Mouse (Mus musculus): ENCODE data around the gene Vps53. TPM values are rescaled to one million over a fixed set of nuclear protein-coding genes. Genes with fewer than 3 reads are reported as not detected.
A peak's percentile ranks its signal among the peaks of the same experiment; 100 is the strongest.

Gene Vps53
- polyA plus RNA-seq, 1 experiment from 2014 or later: 52.8 TPM

GRCm38 (mm10) chr11:76201761-76202674 is 22.6 kb upstream of the Vps53 start:
- H3K9ac ChIP-seq (replicated peaks): peak overlapping the region; percentile 89
- peaks cover 16% of the 10 kb centered on the region for H3K36me3 ChIP-seq
- ATAC-seq (ENCODE audit: low FRiP score, low read depth): peak; percentile 99
- under 1% methylated on average over 84 of the region's 90 CpGs for WGBS
- H3K27ac ChIP-seq (replicated peaks): peak overlapping the region; percentile 81
- H3K9me3 ChIP-seq: no peaks in the 10 kb centered on the region
- H3K4me1 ChIP-seq: peaks cover 15% of the 10 kb centered on the region
- H3K4me2 ChIP-seq (replicated peaks): peak overlapping the region; percentile 74
- H3K4me3 ChIP-seq: peak overlapping the region; percentile 83
- peaks cover 4% of the 10 kb centered on the region; the same call in 1 of the 2 replicates for H3K27me3 ChIP-seq

GRCm38 (mm10) chr11:76196977-76197469 is 17.6 kb upstream of the Vps53 start:
- H3K27ac ChIP-seq (replicated peaks): no peak overlapping the region
- no peak overlapping the region for H3K9ac ChIP-seq (replicated peaks)
- H3K27me3 ChIP-seq: peaks cover 6% of the 10 kb centered on the region; the same call in 1 of the 2 replicates
- WGBS: 47% methylated on average over 8 of the region's 8 CpGs
- no peak overlapping the region for H3K4me2 ChIP-seq (replicated peaks)
- no peak for ATAC-seq (ENCODE audit: low FRiP score, low read depth)
- H3K4me1 ChIP-seq: peaks cover 6% of the 10 kb centered on the region; the same call in 1 of the 2 replicates
- no peaks in the 10 kb centered on the region for H3K36me3 ChIP-seq
- no peak overlapping the region for H3K4me3 ChIP-seq
- no peaks in the 10 kb centered on the region for H3K9me3 ChIP-seq

GRCm38 (mm10) chr11:76196275-76196976 is 17.0 kb upstream of the Vps53 start:
- H3K36me3 ChIP-seq: no peaks in the 10 kb centered on the region
- WGBS: 59% methylated on average over 8 of the region's 8 CpGs
- ATAC-seq (ENCODE audit: low FRiP score, low read depth): no peak
- H3K9me3 ChIP-seq: no peaks in the 10 kb centered on the region
- H3K4me1 ChIP-seq: peaks cover 4% of the 10 kb centered on the region; the same call in 1 of the 2 replicates
- H3K4me2 ChIP-seq (replicated peaks): no peak overlapping the region
- no peak overlapping the region for H3K4me3 ChIP-seq
- peaks cover 6% of the 10 kb centered on the region; the same call in 1 of the 2 replicates for H3K27me3 ChIP-seq
- no peak overlapping the region for H3K27ac ChIP-seq (replicated peaks)
- H3K9ac ChIP-seq (replicated peaks): no peak overlapping the region

DNA sequence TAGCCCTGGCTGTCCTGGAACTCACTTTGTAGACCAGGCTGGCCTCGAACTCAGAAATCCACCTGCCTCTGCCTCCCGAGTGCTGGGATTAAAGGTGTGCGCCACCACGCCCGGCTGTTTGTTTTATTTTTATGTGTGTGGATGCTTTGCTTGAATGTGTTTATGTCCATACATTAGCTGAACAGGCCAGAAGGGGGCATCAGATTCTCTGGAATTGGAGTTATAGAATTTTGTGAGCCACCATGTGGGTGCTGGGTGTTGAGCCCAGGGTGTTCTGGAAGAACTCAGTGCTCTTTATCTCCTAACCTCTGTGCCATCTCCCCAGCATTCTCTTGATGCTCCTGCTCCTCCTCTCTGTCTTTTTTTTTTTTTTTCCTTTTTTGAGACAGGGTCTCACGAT is 7.5 kb upstream of the Vps53 start:
- 78% methylated on average over 6 of the region's 6 CpGs for WGBS
- H3K4me1 ChIP-seq: no peaks in the 10 kb centered on the region
- no peak for ATAC-seq (ENCODE audit: low FRiP score, low read depth)

DNA sequence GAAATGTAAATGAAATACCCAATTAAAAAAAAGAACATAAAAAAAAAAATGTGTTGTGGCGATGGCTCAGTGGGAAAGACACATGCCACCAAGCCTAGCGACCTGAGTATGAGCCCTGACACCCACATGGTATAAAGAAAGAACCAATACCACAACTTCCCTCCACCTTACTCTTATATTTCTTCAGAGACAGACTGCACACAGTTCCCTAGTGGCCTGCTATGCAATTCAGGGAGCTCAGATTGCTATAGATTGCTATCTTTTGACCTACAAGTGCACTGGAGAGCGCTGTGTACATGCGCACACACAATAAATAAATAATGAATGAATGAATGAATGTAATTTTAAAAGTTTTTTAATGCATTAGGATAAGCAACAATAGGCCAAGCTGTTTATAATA is 4.3 kb upstream of the Vps53 start:
- WGBS: 91% methylated on average over 4 of the region's 4 CpGs

More for the DNA sequence above, 7.5 kb upstream of the Vps53 start:
- Histone ChIP-seq H3K4me2 (replicated peaks) (no peak overlapping the region), H3K4me3 (no peak overlapping the region), H3K27me3 (no peaks in the 10 kb centered on the region), H3K36me3 (no peaks in the 10 kb centered on the region), H3K9ac (replicated peaks) (no peak overlapping the region), H3K9me3 (no peaks in the 10 kb centered on the region), H3K27ac (replicated peaks) (no peak overlapping the region)

GRCm38 (mm10) chr11:76180146-76180540 is 696 bp upstream of the Vps53 start:
- H3K27ac ChIP-seq (replicated peaks): no peak overlapping the region; the same call in 1 of the 2 replicates

More for the DNA sequence above, 4.3 kb upstream of the Vps53 start:
- Histone ChIP-seq H3K27me3 (no peaks in the 10 kb centered on the region), H3K4me3 (no peak overlapping the region), H3K4me1 (peaks cover 9% of the 10 kb centered on the region), H3K36me3 (no peaks in the 10 kb centered on the region), H3K9ac (replicated peaks) (no peak overlapping the region), H3K9me3 (no peaks in the 10 kb centered on the region), H3K27ac (replicated peaks) (no peak overlapping the region), H3K4me2 (replicated peaks) (no peak overlapping the region)
- no peak for ATAC-seq (ENCODE audit: low FRiP score, low read depth)

GRCm38 (mm10) chr11:76178726-76179494 is 537 bp downstream of the Vps53 start:
- H3K4me2 ChIP-seq (replicated peaks): peak overlapping the region; percentile 93
- no peaks in the 10 kb centered on the region for H3K9me3 ChIP-seq
- H3K4me3 ChIP-seq: peak overlapping the region; percentile 70
- H3K4me1 ChIP-seq: peaks cover 15% of the 10 kb centered on the region
- no peaks in the 10 kb centered on the region for H3K27me3 ChIP-seq
- H3K36me3 ChIP-seq: peaks cover 10% of the 10 kb centered on the region; the same call in 1 of the 2 replicates
- 2% methylated on average over 28 of the region's 28 CpGs for WGBS
- H3K9ac ChIP-seq (replicated peaks): peak overlapping the region; percentile 78
- peak; percentile 62 for ATAC-seq (ENCODE audit: low FRiP score, low read depth)
- H3K27ac ChIP-seq (replicated peaks): peak overlapping the region; percentile 62

More at GRCm38 (mm10) chr11:76180146-76180540, 696 bp upstream of the Vps53 start:
- H3K36me3 ChIP-seq: peaks cover 8% of the 10 kb centered on the region; the same call in 1 of the 2 replicates
- peak overlapping the region; percentile 70 for H3K4me3 ChIP-seq
- peak overlapping the region; percentile 93 for H3K4me2 ChIP-seq (replicated peaks)
- H3K27me3 ChIP-seq: no peaks in the 10 kb centered on the region
- peaks cover 15% of the 10 kb centered on the region for H3K4me1 ChIP-seq
- H3K9me3 ChIP-seq: no peaks in the 10 kb centered on the region
- peak overlapping the region; percentile 78 for H3K9ac ChIP-seq (replicated peaks)
- ATAC-seq (ENCODE audit: low FRiP score, low read depth): no peak
- 20% methylated on average over 7 of the region's 7 CpGs for WGBS

DNA sequence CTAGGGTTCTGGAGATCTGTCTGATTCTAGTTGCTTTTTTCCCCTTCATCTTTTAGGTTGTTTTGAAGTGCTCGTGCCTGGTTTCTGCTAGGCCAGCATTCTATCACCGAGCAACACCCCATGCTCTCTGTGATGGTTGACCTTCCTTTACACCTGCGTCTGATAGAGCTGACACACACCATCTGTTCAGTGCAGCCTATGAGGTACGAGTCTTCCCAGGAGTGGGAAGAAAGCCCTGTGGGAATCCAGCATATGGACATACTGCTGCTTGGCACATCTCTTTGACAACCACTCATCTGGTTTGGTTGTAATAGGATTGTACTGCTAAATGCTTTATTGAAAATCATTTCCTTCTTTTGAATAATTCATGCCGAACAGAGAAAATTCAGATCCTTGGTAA is 9.2 kb downstream of the Vps53 start:
- Histone ChIP-seq H3K4me3 (no peak overlapping the region), H3K27ac (replicated peaks) (no peak overlapping the region), H3K27me3 (no peaks in the 10 kb centered on the region), H3K9ac (replicated peaks) (no peak overlapping the region), H3K36me3 (peaks cover 19% of the 10 kb centered on the region; the same call in 1 of the 2 replicates), H3K9me3 (no peaks in the 10 kb centered on the region), H3K4me2 (replicated peaks) (no peak overlapping the region), H3K4me1 (0 out of 2 replicates have a peak, but pooled peaks cover 3% of the 10 kb centered on the region)
- ATAC-seq (ENCODE audit: low FRiP score, low read depth): no peak
- WGBS: 67% methylated on average over 5 of the region's 5 CpGs

GRCm38 (mm10) chr11:76168976-76169375 is 10.5 kb downstream of the Vps53 start:
- no peak overlapping the region for H3K9ac ChIP-seq (replicated peaks)
- H3K4me2 ChIP-seq (replicated peaks): no peak overlapping the region
- 0 out of 2 replicates have a peak, but pooled peaks cover 3% of the 10 kb centered on the region for H3K4me1 ChIP-seq
- 87% methylated on average over 3 of the region's 3 CpGs for WGBS
- H3K27me3 ChIP-seq: no peaks in the 10 kb centered on the region
- H3K4me3 ChIP-seq: no peak overlapping the region
- no peaks in the 10 kb centered on the region for H3K9me3 ChIP-seq
- ATAC-seq (ENCODE audit: low FRiP score, low read depth): no peak
- no peak overlapping the region for H3K27ac ChIP-seq (replicated peaks)
- H3K36me3 ChIP-seq: peaks cover 22% of the 10 kb centered on the region; the same call in 1 of the 2 replicates

DNA sequence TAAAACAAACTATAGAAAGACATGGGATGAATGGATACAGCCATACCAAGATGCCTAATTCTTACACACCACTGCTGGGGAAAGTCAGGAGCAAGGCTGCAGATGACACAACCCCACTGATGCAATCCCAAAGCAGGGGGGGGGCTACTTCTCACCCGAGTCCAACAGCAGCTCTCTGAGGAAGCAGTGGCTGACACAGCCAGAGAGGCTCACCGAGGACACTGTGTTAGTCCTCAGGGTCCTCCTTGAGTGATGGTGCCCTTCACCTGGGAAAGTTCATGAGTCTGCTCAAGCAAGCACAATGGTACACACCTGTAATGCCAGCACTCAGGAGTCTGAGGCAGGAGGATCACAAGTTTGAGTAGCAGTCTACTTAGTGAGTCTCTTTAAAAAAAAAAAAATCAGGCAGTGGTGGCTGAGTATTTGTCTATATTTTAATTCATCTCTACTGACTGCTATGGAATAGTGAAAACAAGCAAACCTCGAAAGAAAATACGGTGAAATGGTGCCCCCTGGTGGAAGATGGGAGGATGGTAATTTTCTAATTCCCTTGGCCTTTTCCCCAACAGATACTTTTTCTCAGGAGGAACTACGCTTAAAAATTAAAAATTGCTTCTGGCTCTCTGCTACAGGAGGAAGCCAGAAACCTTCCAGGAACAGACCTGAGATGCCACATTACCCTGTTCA is 12.2 kb downstream of the Vps53 start:
- Histone ChIP-seq H3K36me3 (peaks cover 20% of the 10 kb centered on the region; the same call in 1 of the 2 replicates), H3K4me1 (0 out of 2 replicates have a peak, but pooled peaks cover 3% of the 10 kb centered on the region), H3K4me2 (replicated peaks) (no peak overlapping the region), H3K27ac (replicated peaks) (no peak overlapping the region), H3K9ac (replicated peaks) (no peak overlapping the region), H3K9me3 (no peaks in the 10 kb centered on the region), H3K27me3 (no peaks in the 10 kb centered on the region), H3K4me3 (no peak overlapping the region)
- WGBS: 37% methylated on average over 5 of the region's 5 CpGs
- ATAC-seq (ENCODE audit: low FRiP score, low read depth): no peak

DNA sequence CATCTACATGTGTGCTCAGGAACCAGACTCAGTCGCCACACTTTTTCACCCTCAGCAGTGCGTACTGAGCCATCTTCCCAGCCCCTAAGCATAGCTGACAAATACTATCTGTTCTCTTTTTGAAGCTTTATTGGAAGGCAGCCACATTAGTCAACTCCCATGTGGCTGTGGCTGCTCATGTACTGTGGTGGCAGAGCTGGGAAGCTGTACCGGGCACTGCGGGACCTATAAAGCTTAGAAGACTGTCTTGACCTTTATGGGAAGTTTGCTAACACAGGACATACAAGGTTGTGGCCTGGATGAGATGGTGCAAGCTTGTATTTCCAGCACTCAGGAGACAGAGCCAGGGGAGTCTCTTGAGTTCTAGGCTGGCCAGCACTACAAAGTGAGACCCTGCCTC is 12.8 kb downstream of the Vps53 start:
- WGBS: 96% methylated on average over 4 of the region's 4 CpGs
- H3K27me3 ChIP-seq: no peaks in the 10 kb centered on the region
- H3K4me1 ChIP-seq: 0 out of 2 replicates have a peak, but pooled peaks cover 3% of the 10 kb centered on the region
- no peak overlapping the region for H3K9ac ChIP-seq (replicated peaks)
- H3K4me3 ChIP-seq: no peak overlapping the region
- H3K27ac ChIP-seq (replicated peaks): no peak overlapping the region
- H3K36me3 ChIP-seq: peaks cover 18% of the 10 kb centered on the region; the same call in 1 of the 2 replicates
- no peak overlapping the region for H3K4me2 ChIP-seq (replicated peaks)
- H3K9me3 ChIP-seq: no peaks in the 10 kb centered on the region
- ATAC-seq (ENCODE audit: low FRiP score, low read depth): no peak
